Mouse (Mus musculus) ES-E14 (cell line): ENCODE measurements around the gene Grm4.

ENCODE experiments used
- CHD2 ChIP-seq: IDR thresholded peaks from 2 replicates; pipeline ENCODE4 v1.6.1; 2014; ENCODE audit warnings: mild to moderate bottlenecking, low read depth, low read length, inconsistent platforms
- MAFK ChIP-seq: IDR thresholded peaks from 2 replicates; pipeline ENCODE4 v1.6.1; 2014; ENCODE audit warnings: mild to moderate bottlenecking, low read depth, low read length, inconsistent platforms; ENCODE audit not compliant: insufficient read depth

DNA sequence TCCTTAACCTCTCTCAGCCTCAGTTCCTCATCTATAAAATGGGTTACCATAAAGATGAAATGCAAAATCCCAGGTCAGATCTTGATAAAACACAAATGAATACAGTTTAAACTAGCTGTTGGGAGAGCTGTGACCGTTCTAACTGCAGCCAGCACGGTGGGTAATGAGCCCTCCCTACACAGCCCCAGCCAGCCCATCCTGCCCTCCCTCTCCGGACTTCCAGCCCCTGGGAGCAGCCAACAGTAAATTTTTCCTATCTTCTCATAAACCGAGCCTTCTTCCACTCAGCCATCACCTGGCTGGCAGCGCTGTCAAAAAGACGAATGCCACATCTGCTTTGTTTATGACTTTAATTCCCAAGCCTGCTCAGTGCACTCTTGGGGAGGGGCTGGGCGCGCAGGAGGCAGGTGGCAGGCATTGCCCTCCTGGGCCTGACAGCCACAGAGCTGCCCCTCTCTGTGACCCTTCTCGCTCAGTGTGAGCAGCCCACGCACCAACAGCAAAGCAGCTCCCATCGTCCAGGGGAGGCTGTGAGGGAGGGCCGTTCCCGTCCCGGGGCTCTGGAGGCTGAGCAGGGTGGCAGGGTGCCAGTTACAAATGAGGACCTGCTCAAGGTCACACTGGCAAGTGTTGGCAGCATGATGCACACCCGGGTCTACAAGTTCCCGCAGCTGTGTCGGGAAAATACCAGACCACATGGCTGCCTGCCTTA lies 75.7 kb downstream of the Grm4 start:
- no peak for TF ChIP-seq MAFK
- no peak for TF ChIP-seq CHD2
